Mouse (Mus musculus) left cerebral cortex, adult 9 months (tissue): ENCODE data around the gene Klhl40.

Source experiments
- DNase-seq, 2 experiments: peaks; one replicate each; pipeline ENCODE4 v3.0.0; 2022; ENCODE audit warnings: low spot score in 2 of 2

The Klhl40 gene

GRCm38 (mm10) chr9:121777484-121778065 lies at the start of gene Klhl40:
Gene Klhl40, plus strand, starts transcription at chr9:121777607.
- peak in 1 of 2 experiments; percentile 75 for DNase-seq

GRCm38 (mm10) chr9:121740490-121740889 lies 36.9 kb upstream of the Klhl40 start:
- DNase-seq, result no peak

GRCm38 (mm10) chr9:121741168-121741567 lies 36.2 kb upstream of the Klhl40 start:
- no peak for DNase-seq

GRCm38 (mm10) chr9:121744051-121744450 lies 33.4 kb upstream of the Klhl40 start:
- no peak for DNase-seq

GRCm38 (mm10) chr9:121752774-121753173 lies 24.6 kb upstream of the Klhl40 start:
- peak in 1 of 2 experiments; percentile 65 for DNase-seq

GRCm38 (mm10) chr9:121754624-121755023 lies 22.8 kb upstream of the Klhl40 start:
- DNase-seq, result no peak

GRCm38 (mm10) chr9:121756785-121757184 lies 20.6 kb upstream of the Klhl40 start:
- DNase-seq, result no peak

GRCm38 (mm10) chr9:121757432-121757831 lies 20.0 kb upstream of the Klhl40 start:
- no peak for DNase-seq

GRCm38 (mm10) chr9:121757835-121758814 lies 19.3 kb upstream of the Klhl40 start:
- DNase-seq, result no peak

- peak in 1 of 2 experiments; percentile 76 for DNase-seq
Measured at GRCm38 (mm10) chr9:121759091-121760081, 18.0 kb upstream of the Klhl40 start, which contains the start of gene Zfp651. Gene Zfp651, plus strand, starts transcription at chr9:121759330.

GRCm38 (mm10) chr9:121760271-121761090 lies 16.9 kb upstream of the Klhl40 start:
- peak in 1 of 2 experiments; percentile 46 for DNase-seq

GRCm38 (mm10) chr9:121761091-121761665 lies 16.2 kb upstream of the Klhl40 start:
- no peak for DNase-seq

GRCm38 (mm10) chr9:121761787-121762186 lies 15.6 kb upstream of the Klhl40 start:
- DNase-seq, result no peak

GRCm38 (mm10) chr9:121762248-121762647 lies 15.2 kb upstream of the Klhl40 start:
- no peak for DNase-seq

GRCm38 (mm10) chr9:121762761-121763160 lies 14.6 kb upstream of the Klhl40 start:
- no peak for DNase-seq

- DNase-seq, result no peak
Measured at GRCm38 (mm10) chr9:121763716-121764115, 13.7 kb upstream of the Klhl40 start.

- no peak for DNase-seq
Measured at GRCm38 (mm10) chr9:121765166-121765855, 12.1 kb upstream of the Klhl40 start.

- no peak for DNase-seq
Measured at GRCm38 (mm10) chr9:121772412-121772811, 5.0 kb upstream of the Klhl40 start.

- no peak for DNase-seq
Measured at GRCm38 (mm10) chr9:121775951-121776350, 1.5 kb upstream of the Klhl40 start.

GRCm38 (mm10) chr9:121776511-121776910 lies 896 bp upstream of the Klhl40 start:
- peak in 1 of 2 experiments; percentile 66 for DNase-seq
